Mouse (Mus musculus) forebrain, embryonic 16.5 days (tissue): ENCODE data around the gene Tnfrsf8. TPM values are rescaled to one million over a fixed set of nuclear protein-coding genes. Genes with fewer than 3 reads are reported as not detected.

Experiments
- ATAC-seq: fragments of 200-750 bp; cut with Nextera tagmentation; 2 replicates; pipeline ENCODE4 v1.8.0; 2017; ENCODE audit warnings: mild to moderate bottlenecking, moderate library complexity
- H3K27ac ChIP-seq: fragments of 300-500 bp; sonication (generic); 2 replicates; pipeline ENCODE4 v1.5.1; 2014; ENCODE audit warnings: low read length, control low read depth
- H3K27me3 ChIP-seq: fragments of 300-500 bp; sonication (generic); replicated peaks from 2 replicates; pipeline ENCODE4 v1.6.1; 2014; ENCODE audit warnings: low read length; ENCODE audit not compliant: control insufficient read depth, insufficient read depth
- H3K36me3 ChIP-seq: fragments of 300-500 bp; sonication (generic); 2 replicates; pipeline ENCODE4 v1.6.1; 2014; ENCODE audit not compliant: control insufficient read depth, insufficient read depth
- H3K4me1 ChIP-seq: fragments of 300-500 bp; sonication (generic); replicated peaks from 2 replicates; pipeline ENCODE4 v1.6.1; 2014; ENCODE audit warnings: low read length; ENCODE audit not compliant: control insufficient read depth, insufficient read depth
- H3K4me2 ChIP-seq: fragments of 300-500 bp; sonication (generic); 2 replicates; pipeline ENCODE4 v1.6.1; 2014; ENCODE audit warnings: mild to moderate bottlenecking, low read length, control low read depth
- H3K4me3 ChIP-seq: fragments of 300-500 bp; sonication (generic); replicated peaks from 2 replicates; pipeline ENCODE4 v1.5.1; 2014; ENCODE audit warnings: mild to moderate bottlenecking, low read length, control low read depth
- H3K9ac ChIP-seq: fragments of 300-500 bp; sonication (generic); replicated peaks from 2 replicates; pipeline ENCODE4 v1.6.1; 2014; ENCODE audit warnings: low read depth, low read length, control low read depth
- H3K9me3 ChIP-seq: fragments of 300-500 bp; sonication (generic); 2 replicates; pipeline ENCODE4 v1.6.1; 2016; ENCODE audit warnings: low read length; ENCODE audit not compliant: control insufficient read depth
- WGBS: fragments of 180-500 bp; shearing (Covaris S2); extraction: QIAGEN DNeasy Blood & Tissue Kit; methylation state at CpG from one replicate; pipeline ENCODE4 v1.1.7; 2014; 5-methylcytosine and 5-hydroxymethylcytosine counted together
- polyA plus RNA-seq: library from polyadenylated mRNA; unstranded; fragments of >200 nt; fragmentation: Nextera tagmentation; extraction: Ambion mirVana; gene quantifications from 2 replicates; pipeline ENCODE4 v1.2.1, GENCODE M21; 2015

Gene Tnfrsf8
- polyA plus RNA-seq, 1 experiment from 2014 or later, result 0.81 TPM

DNA sequence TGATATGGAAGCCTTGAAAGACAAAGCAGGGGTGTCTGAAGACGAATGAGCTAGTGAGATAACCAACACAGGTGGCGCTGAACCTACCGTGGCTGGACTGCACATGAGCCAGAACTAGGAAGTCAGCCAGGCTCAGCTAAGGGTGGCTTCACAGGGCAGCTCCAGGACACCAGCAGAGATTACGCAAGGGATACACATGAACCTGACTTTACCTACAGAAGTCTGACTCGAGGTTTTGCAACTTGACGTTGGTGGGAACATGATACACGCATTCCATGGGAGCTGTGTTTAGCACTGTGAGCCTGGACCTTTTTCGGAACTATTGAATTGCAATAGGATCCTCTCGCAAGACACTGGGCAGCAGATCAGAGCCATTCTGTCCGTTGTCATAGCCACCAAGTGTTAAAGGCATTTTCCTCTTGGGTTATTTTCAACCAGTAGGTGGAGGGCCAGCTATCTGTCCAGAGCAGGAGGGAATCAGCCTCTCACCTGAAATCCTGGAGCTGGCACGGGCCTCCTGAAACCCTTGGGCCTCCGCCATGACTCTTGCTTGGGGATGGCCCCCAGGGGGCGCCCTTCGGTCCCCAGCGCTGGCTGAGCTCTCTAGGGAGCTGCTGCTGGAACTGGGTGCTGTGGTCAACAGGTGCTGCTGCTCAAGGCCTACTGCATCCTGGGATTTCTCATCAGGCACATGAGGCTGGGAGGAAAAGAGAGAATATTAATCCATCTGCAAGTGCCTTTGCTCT is 95.6 kb downstream of the Tnfrsf8 start:
- no peak overlapping the region for H3K4me3 ChIP-seq
- no peaks in the 10 kb centered on the region for H3K36me3 ChIP-seq
- 61% methylated on average over 15 of the region's 15 CpGs for WGBS
- no peak overlapping the region for H3K27ac ChIP-seq
- no peaks in the 10 kb centered on the region for H3K9me3 ChIP-seq
- H3K4me2 ChIP-seq, result no peak overlapping the region
- no peaks in the 10 kb centered on the region for H3K27me3 ChIP-seq
- H3K9ac ChIP-seq, result no peak overlapping the region
- no peak for ATAC-seq
- no peaks in the 10 kb centered on the region; the same call in 1 of the 2 replicates for H3K4me1 ChIP-seq

DNA sequence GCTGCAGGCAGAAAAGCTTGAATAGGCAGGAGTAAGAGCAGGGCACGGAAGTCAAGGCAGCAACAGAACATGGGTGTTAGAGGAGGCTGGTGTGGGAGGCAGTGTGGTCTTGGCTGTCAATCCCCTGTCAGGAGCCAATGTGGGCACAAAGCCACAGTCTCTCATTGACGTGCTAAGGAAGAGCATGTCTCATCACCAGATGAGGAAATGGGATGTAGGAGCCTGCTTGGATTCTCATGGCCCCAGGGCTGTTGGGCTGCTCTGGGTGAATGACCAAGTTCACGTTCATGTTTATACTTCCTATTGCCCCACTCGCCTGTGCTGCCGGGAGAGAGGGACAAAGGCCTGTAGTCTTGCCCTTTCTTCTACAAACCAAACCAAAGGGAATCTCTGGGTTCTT is 97.1 kb downstream of the Tnfrsf8 start:
- Histone ChIP-seq H3K4me2 (no peak overlapping the region), H3K9me3 (no peaks in the 10 kb centered on the region), H3K36me3 (no peaks in the 10 kb centered on the region), H3K4me1 (no peaks in the 10 kb centered on the region; the same call in 1 of the 2 replicates), H3K4me3 (no peak overlapping the region), H3K27me3 (no peaks in the 10 kb centered on the region), H3K9ac (no peak overlapping the region), H3K27ac (no peak overlapping the region)
- ATAC-seq, result no peak
- 70% methylated on average over 5 of the region's 5 CpGs for WGBS

Other genes with a start within 250 kb of the Tnfrsf8 start
- gene Vps13d, start 120.2 kb downstream of the Tnfrsf8 start, polyA plus RNA-seq, result 9.2 and 9.4 TPM in 2 replicates
- 2.4 and 2.5 TPM in 2 replicates for gene Tnfrsf1b, start 68.3 kb downstream of the Tnfrsf8 start, polyA plus RNA-seq
- not detected in 2 replicates for gene Zfp990, start 195.6 kb upstream of the Tnfrsf8 start, polyA plus RNA-seq